Mouse (Mus musculus) left cerebral cortex, postnatal 25 days (tissue): ENCODE results near the gene Ccdc146. TPM values are rescaled to one million over a fixed set of nuclear protein-coding genes. Genes with fewer than 3 reads are reported as not detected.

Experiments
- DNase-seq, 2 experiments: peaks; one replicate each; pipeline ENCODE4 v3.0.0; 2022; ENCODE audit warnings: low spot score in 2 of 2, mixed read lengths in 1 of 2
- intact Hi-C: fragments of 180-260 bp; cut with DNase I; formaldehyde crosslinking; loops from one replicate; pipeline ENCODE4 v1.15.1; 2025
- total RNA-seq, 2 experiments: library from RNA; stranded (reverse); gene quantifications; 2 replicates each; pipeline ENCODE4 v1.2.3; 2021

Gene Ccdc146
- total RNA-seq, 2 experiments from 2014 or later = 0.18 to 0.23 TPM

- DNase-seq = no peak
- intact Hi-C loops = no loop called here
Measured at GRCm38 (mm10) chr5:21271386-21272354, 152.8 kb downstream of the Ccdc146 start.

GRCm38 (mm10) chr5:21270756-21271155, 153.7 kb downstream of the Ccdc146 start:
- intact Hi-C loops = no loop called here

GRCm38 (mm10) chr5:21269446-21269845, 155.0 kb downstream of the Ccdc146 start:
- DNase-seq = no peak
- intact Hi-C loops = loop anchor here (10.0 kb wide), 1 partner anchor 465 kb away; the partner anchor contains the start of gene Pmpcb

More at GRCm38 (mm10) chr5:21270756-21271155, 153.7 kb downstream of the Ccdc146 start:
- DNase-seq = no peak

- intact Hi-C loops = loop anchor here (10.0 kb wide), 1 partner anchor 468 kb away; the partner anchor contains the start of gene Pmpcb
- no peak for DNase-seq
Measured at GRCm38 (mm10) chr5:21267090-21267489, 157.4 kb downstream of the Ccdc146 start.

- peak; percentile 86 to 89 for DNase-seq
- intact Hi-C loops = loop anchor here (1.0 to 10.0 kb wide), 3 partner anchors 155 to 470 kb away; partner anchors contain the start of gene Pmpcb
Measured at GRCm38 (mm10) chr5:21265049-21265448, 159.4 kb downstream of the Ccdc146 start.

- intact Hi-C loops = loop anchor here (1.0 to 10.0 kb wide), 4 partner anchors 156 to 470 kb away; partner anchors contain the start of gene Pmpcb
- DNase-seq = no peak
Measured at GRCm38 (mm10) chr5:21264352-21265021, 160.0 kb downstream of the Ccdc146 start.

GRCm38 (mm10) chr5:21263202-21264055, 161.0 kb downstream of the Ccdc146 start:
- intact Hi-C loops = loop anchor here (2.0 to 10.0 kb wide), 3 partner anchors 323 to 471 kb away; partner anchors contain the start of gene Pmpcb
- DNase-seq = peak in 1 of 2 experiments; percentile 24

- DNase-seq = no peak
- intact Hi-C loops = loop anchor here (5.0 to 10.0 kb wide), 2 partner anchors 381 to 473 kb away; partner anchors contain the start of gene Pmpcb
Measured at GRCm38 (mm10) chr5:21261202-21261844, 163.2 kb downstream of the Ccdc146 start.

- DNase-seq = no peak
- intact Hi-C loops = loop anchor here (5.0 to 10.0 kb wide), 2 partner anchors 382 to 474 kb away; partner anchors contain the start of gene Pmpcb
Measured at GRCm38 (mm10) chr5:21260746-21261145, 163.7 kb downstream of the Ccdc146 start.

- intact Hi-C loops = no loop called here
- DNase-seq = no peak
Measured at GRCm38 (mm10) chr5:21257806-21258205, 166.7 kb downstream of the Ccdc146 start.

GRCm38 (mm10) chr5:21257126-21257525, 167.4 kb downstream of the Ccdc146 start:
- intact Hi-C loops = no loop called here
- no peak for DNase-seq

GRCm38 (mm10) chr5:21255551-21256132, 168.8 kb downstream of the Ccdc146 start:
- intact Hi-C loops = no loop called here
- no peak for DNase-seq

- DNase-seq = no peak
- intact Hi-C loops = no loop called here
Measured at GRCm38 (mm10) chr5:21254731-21255525, 169.5 kb downstream of the Ccdc146 start.

- intact Hi-C loops = loop anchor here (5.0 kb wide), 1 partner anchor 192 kb away; the partner anchor contains the start of gene Ptpn12
- no peak for DNase-seq
Measured at GRCm38 (mm10) chr5:21248834-21249233, 175.6 kb downstream of the Ccdc146 start.

GRCm38 (mm10) chr5:21247916-21248315, 176.6 kb downstream of the Ccdc146 start:
- DNase-seq = peak; percentile 26 to 79
- intact Hi-C loops = loop anchor here (5.0 kb wide), 1 partner anchor 191 kb away; the partner anchor contains the start of gene Ptpn12

GRCm38 (mm10) chr5:21246794-21247193, 177.7 kb downstream of the Ccdc146 start:
- intact Hi-C loops = loop anchor here (5.0 kb wide), 1 partner anchor 189 kb away; the partner anchor contains the start of gene Ptpn12
- DNase-seq = no peak

GRCm38 (mm10) chr5:21245241-21245640, 179.2 kb downstream of the Ccdc146 start:
- no peak for DNase-seq
- intact Hi-C loops = loop anchor here (5.0 kb wide), 1 partner anchor 188 kb away; the partner anchor contains the start of gene Ptpn12
